Mouse (Mus musculus) midbrain, embryonic 14.5 days (tissue): ENCODE measurements around the gene Prtg. TPM values are rescaled to one million over a fixed set of nuclear protein-coding genes. Genes with fewer than 3 reads are reported as not detected.
A peak's percentile ranks its signal among the peaks of the same experiment; 100 is the strongest.

Source experiments
- ATAC-seq: fragments of 200-750 bp; cut with Nextera tagmentation; 2 replicates; pipeline ENCODE4 v1.8.0; 2017; ENCODE audit warnings: moderate number of reproducible peaks, moderate library complexity; ENCODE audit not compliant: low FRiP score, low TSS enrichment
- DNase-seq: peaks from one replicate; pipeline ENCODE4 v3.0.0-alpha.2; 2015
- H3K27ac ChIP-seq: fragments of 300-500 bp; sonication (generic); replicated peaks from 2 replicates; pipeline ENCODE4 v1.5.1; 2014; ENCODE audit warnings: mild to moderate bottlenecking, low read depth, low read length, moderate library complexity
- H3K27me3 ChIP-seq: fragments of 300-500 bp; sonication (generic); 2 replicates; pipeline ENCODE4 v1.6.1; 2014; ENCODE audit warnings: low read length, control low read depth, mixed read lengths; ENCODE audit not compliant: control insufficient read depth, insufficient read depth
- H3K36me3 ChIP-seq: fragments of 300-500 bp; sonication (generic); 2 replicates; pipeline ENCODE4 v1.6.1; 2014; ENCODE audit warnings: low read length, control low read depth; ENCODE audit not compliant: control insufficient read depth, insufficient read depth
- H3K4me1 ChIP-seq: fragments of 300-500 bp; sonication (generic); 2 replicates; pipeline ENCODE4 v1.6.1; 2014; ENCODE audit warnings: mild to moderate bottlenecking, antibody characterized with exemption, low read length, control low read depth; ENCODE audit not compliant: control insufficient read depth, insufficient read depth
- H3K4me2 ChIP-seq: fragments of 300-500 bp; sonication (generic); 2 replicates; pipeline ENCODE4 v1.6.1; 2014; ENCODE audit warnings: mild to moderate bottlenecking, low read length, moderate library complexity
- H3K4me3 ChIP-seq: fragments of 300-500 bp; sonication (generic); replicated peaks from 2 replicates; pipeline ENCODE4 v1.5.1; 2014; ENCODE audit warnings: low read depth, low read length
- H3K9ac ChIP-seq: fragments of 300-500 bp; sonication (generic); replicated peaks from 2 replicates; pipeline ENCODE4 v1.6.1; 2014; ENCODE audit warnings: mild to moderate bottlenecking, low read length, moderate library complexity
- H3K9me3 ChIP-seq: fragments of 300-500 bp; sonication (generic); 2 replicates; pipeline ENCODE4 v1.6.1; 2016; ENCODE audit warnings: low read length, control low read depth, mixed read lengths; ENCODE audit not compliant: control insufficient read depth
- WGBS: fragments of 180-500 bp; shearing (Covaris S2); extraction: QIAGEN DNeasy Blood & Tissue Kit; methylation state at CpG from one replicate; pipeline ENCODE4 v1.1.7; 2014; 5-methylcytosine and 5-hydroxymethylcytosine counted together
- polyA plus RNA-seq: library from polyadenylated mRNA; unstranded; fragments of >200 nt; fragmentation: Nextera tagmentation; extraction: Ambion mirVana; gene quantifications from 2 replicates; pipeline ENCODE4 v1.2.1, GENCODE M21; 2014

Gene Prtg
- polyA plus RNA-seq, 1 experiment from 2014 or later = 0.54 TPM

DNA sequence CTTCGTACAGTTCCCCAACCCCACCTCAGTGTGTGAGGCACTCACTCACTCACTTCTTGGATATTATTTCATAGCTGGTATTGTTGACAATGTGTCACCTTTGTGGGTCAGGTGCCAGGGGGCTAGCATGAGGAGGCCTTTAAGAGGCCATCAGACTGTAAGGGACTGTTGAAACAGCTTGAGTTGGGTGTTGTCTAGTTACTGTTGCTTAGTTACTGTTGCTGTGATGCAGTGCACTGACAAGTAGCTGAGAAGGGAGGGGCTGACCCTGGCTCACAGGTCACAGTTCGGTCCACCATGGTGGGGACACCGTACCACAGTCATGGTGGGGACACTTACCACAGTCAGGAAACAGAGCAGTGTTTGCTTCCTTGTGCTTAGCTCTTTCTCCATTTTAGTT lies 116.4 kb downstream of the Prtg start:
- Histone ChIP-seq H3K4me2 (no peak overlapping the region), H3K27me3 (no peaks in the 10 kb centered on the region), H3K27ac (no peak overlapping the region), H3K4me3 (no peak overlapping the region), H3K36me3 (no peaks in the 10 kb centered on the region), H3K4me1 (peaks cover 14% of the 10 kb centered on the region), H3K9me3 (no peaks in the 10 kb centered on the region), H3K9ac (no peak overlapping the region)
- 69% methylated on average over 3 of the region's 3 CpGs for WGBS
- ATAC-seq (no peak), DNase-seq (no peak)

DNA sequence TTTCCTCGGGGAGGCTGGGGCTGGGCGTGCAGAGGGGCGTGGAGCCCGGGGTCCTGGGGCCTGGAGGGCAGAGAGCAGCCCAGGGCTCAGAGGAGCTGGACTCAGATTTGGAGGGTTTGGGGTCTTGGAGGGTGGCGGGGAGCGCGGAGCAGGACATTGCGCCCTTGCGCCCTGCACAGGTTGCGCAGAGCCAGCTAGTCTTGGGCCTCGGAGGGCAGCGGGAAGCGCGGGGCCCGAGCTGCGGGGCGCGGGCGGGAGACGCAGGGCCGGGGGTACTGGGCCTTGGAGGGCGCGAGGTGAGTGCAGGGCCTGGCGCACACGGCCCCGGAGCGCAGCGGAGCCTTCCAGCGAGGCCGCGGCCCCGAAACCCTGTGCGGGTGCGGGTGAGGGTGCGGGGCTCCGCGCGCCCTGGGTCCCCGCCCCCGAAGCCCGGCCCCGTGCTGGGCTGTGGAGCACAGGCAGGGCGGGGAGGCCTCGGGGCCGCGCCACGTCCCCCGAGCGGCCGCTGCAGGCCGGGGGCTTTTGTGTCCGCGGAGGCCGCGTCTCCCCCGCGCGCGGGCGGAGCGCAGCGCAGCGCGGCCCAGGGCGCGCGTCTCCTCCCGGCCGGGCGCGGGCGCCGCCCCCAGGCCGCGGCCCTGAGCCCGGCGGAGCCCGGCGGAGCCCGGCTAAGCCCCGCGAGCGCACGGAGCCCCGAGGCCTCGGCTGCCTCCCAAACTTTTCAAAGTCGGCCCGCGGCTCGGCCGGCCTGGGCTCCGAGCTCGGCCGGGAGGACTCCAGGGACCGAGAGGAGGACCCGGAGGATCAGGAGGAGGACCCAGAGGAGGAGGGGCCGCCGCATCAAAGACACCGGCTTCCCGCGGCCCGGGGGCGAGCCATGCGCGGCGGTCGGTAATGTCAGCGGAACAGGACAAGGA lies 118.6 kb downstream of the Prtg start, which contains the start of gene Pygo1:
Gene Pygo1 (plus strand): TSS at position 625 of the 914 bp plus-strand sequence.
- under 1% methylated on average over 88 of the region's 108 CpGs for WGBS
- H3K4me1 ChIP-seq = peaks cover 14% of the 10 kb centered on the region
- H3K27me3 ChIP-seq = no peaks in the 10 kb centered on the region
- peak within 1 kb of the TSS; percentile 94 for H3K4me2 ChIP-seq
- H3K9ac ChIP-seq = peak within 1 kb of the TSS; percentile 89
- peak within 1 kb of the TSS; percentile 86 for H3K27ac ChIP-seq
- H3K36me3 ChIP-seq = no peaks in the 10 kb centered on the region
- ATAC-seq (peak; percentile 84), DNase-seq (peak; percentile 82)
- peak within 1 kb of the TSS; percentile 74 for H3K4me3 ChIP-seq
- no peaks in the 10 kb centered on the region for H3K9me3 ChIP-seq

DNA sequence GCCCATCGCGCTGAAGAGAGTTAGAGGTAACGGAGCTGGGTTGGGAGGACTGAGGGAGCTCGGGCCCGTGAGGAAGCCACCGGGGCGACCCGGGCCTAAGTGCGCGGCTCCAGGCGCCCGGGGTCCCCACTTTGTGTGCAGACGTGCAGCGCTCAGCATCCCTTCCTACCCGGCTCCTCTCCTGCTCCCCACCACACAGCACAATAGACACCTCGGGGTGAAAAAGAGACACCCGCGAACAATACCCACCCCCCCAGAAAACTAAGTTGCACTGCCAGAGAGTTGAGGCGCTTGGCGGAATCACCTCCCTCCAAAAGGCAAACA lies 119.2 kb downstream of the Prtg start:
- Histone ChIP-seq H3K27me3 (no peaks in the 10 kb centered on the region), H3K9me3 (no peaks in the 10 kb centered on the region), H3K27ac (peak overlapping the region; percentile 86), H3K4me1 (peaks cover 14% of the 10 kb centered on the region), H3K4me3 (peak overlapping the region; percentile 74), H3K36me3 (no peaks in the 10 kb centered on the region), H3K4me2 (peak overlapping the region; percentile 94), H3K9ac (peak overlapping the region; percentile 89)
- no peak for DNase-seq
- ATAC-seq = peak; percentile 69; the same call in 1 of the 2 replicates
- WGBS = under 1% methylated on average over 20 of the region's 20 CpGs

DNA sequence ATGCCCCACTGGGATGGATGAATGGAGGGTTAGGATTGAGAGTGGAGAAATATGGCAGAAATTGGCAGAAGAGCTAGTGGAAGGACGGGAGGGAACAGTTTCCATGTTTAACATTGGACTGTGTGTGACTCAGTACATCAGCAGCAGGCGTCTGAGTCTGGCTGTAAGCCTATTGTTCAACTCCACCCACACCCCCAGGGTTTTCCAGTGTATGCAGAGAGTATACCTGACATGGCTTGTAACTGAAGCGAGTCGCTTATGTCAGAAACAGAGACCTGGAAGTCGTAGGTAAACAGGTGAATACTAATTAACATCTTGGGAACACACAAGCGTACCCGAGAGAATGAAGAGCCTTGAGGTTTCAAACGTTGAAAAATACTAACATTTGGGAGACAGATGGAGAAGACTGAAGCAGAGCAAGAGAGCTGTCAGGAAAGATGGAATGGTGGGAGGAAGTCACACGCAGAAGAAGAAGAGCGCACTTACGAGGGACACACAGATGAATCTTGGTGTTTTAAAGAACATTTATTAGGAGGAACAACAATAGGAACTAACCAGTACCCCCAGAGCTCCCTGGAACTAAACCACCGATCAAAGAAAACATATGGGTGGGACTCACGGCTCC lies 124.6 kb downstream of the Prtg start:
- Histone ChIP-seq H3K4me2 (no peak overlapping the region), H3K9ac (no peak overlapping the region), H3K27ac (no peak overlapping the region), H3K36me3 (no peaks in the 10 kb centered on the region), H3K4me3 (no peak overlapping the region), H3K27me3 (no peaks in the 10 kb centered on the region), H3K9me3 (no peaks in the 10 kb centered on the region), H3K4me1 (peaks cover 6% of the 10 kb centered on the region)
- ATAC-seq (no peak), DNase-seq (no peak)
- 83% methylated on average over 13 of the region's 13 CpGs for WGBS

DNA sequence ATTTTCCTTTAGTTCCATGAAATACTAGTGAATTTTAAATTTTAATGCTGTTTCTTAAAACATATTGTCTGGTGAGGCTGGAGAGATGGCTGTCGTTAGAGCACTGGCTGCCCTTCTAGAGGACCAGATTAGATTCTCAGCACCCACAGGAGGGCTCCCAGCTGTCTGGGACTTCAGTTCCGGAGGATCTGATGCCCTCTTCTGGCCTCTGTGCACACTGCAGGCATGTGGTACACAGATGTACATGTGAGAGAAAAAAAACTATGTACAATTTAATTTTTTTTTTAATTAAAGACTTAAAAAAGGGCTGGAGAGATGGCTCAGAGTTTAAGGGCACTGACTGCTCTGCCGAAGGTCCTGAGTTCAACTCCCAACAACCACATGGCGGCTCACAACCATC lies 128.6 kb downstream of the Prtg start:
- Histone ChIP-seq H3K9me3 (no peaks in the 10 kb centered on the region), H3K4me2 (no peak overlapping the region), H3K36me3 (no peaks in the 10 kb centered on the region), H3K4me1 (no peaks in the 10 kb centered on the region), H3K27ac (no peak overlapping the region), H3K4me3 (no peak overlapping the region), H3K9ac (no peak overlapping the region), H3K27me3 (no peaks in the 10 kb centered on the region)
- WGBS = 88% methylated on average over 4 of the region's 4 CpGs
- DNase-seq (no peak), ATAC-seq (no peak)

DNA sequence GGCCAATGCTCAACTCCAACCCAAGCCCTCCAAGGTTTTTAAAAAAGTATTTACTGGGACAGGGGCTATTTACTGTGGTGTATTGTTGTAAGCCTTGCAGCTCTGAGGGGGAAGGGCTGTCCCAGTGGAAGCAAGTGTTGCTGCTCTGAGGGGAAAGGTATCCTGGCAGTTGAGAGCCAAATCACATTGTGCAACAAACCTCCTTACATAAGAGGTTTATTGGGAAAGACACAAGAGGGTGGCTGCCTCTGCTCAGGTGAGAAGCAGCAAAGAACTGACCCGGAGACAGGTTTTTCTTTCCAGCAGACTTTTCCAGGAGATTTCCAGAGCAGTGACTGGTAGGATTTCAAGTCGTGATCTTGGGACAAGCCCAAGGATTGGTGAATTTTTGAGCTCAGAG lies 129.6 kb downstream of the Prtg start:
- H3K9me3 ChIP-seq = no peaks in the 10 kb centered on the region
- H3K36me3 ChIP-seq = no peaks in the 10 kb centered on the region
- DNase-seq (no peak), ATAC-seq (no peak)
- H3K4me2 ChIP-seq = no peak overlapping the region
- WGBS = 80% methylated on average over 2 of the region's 2 CpGs
- no peak overlapping the region for H3K4me3 ChIP-seq
- H3K9ac ChIP-seq = no peak overlapping the region
- no peaks in the 10 kb centered on the region for H3K27me3 ChIP-seq
- no peak overlapping the region for H3K27ac ChIP-seq
- H3K4me1 ChIP-seq = no peaks in the 10 kb centered on the region

DNA sequence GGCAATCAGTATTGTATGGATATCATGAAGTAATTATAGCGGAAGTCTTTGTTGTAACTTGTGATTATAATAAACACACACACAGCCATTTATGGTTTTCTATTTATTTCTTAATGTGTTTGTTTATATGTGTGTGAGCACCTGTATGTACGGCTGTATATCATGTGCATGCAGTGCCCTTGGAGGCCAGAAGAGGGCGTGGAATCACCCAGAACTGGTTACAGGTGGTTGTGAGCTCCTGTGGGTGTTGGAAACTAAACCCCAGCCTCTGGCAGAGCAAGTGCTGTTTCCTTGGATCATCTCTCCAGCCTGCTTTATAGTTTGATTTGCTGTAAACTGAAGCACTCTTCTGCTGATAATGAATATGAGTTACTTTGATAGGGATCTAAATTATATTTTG lies 136.8 kb downstream of the Prtg start:
- Histone ChIP-seq H3K4me1 (no peaks in the 10 kb centered on the region), H3K9me3 (no peaks in the 10 kb centered on the region), H3K4me3 (no peak overlapping the region), H3K4me2 (no peak overlapping the region), H3K36me3 (peaks cover 24% of the 10 kb centered on the region), H3K9ac (no peak overlapping the region), H3K27ac (no peak overlapping the region), H3K27me3 (no peaks in the 10 kb centered on the region)
- 61% methylated on average over 3 of the region's 3 CpGs for WGBS
- no peak for ATAC-seq
- no peak for DNase-seq

DNA sequence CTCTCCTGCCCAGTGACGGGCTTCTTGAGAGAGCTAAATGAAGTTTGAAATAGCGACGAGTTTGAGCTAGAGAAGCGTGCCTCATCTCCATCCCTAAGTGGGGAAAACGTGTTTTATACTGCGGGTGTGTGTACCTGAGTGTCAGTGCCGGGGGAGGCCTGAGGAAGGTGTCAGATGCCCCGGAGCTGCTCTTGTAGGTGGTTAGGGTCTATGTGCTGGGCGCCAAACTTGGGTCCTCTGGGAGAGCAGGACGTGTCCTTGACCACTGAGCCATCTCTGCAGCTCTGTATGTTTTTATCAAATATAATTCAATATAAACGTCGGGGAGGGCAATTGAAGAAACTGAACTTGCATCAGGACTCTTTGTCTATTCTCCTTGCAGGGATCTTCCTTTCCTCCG lies 137.6 kb downstream of the Prtg start:
- Histone ChIP-seq H3K9ac (no peak overlapping the region), H3K36me3 (peaks cover 24% of the 10 kb centered on the region), H3K4me1 (no peaks in the 10 kb centered on the region), H3K27me3 (no peaks in the 10 kb centered on the region), H3K4me2 (no peak overlapping the region), H3K4me3 (no peak overlapping the region), H3K27ac (no peak overlapping the region), H3K9me3 (no peaks in the 10 kb centered on the region)
- ATAC-seq (no peak), DNase-seq (no peak)
- 91% methylated on average over 13 of the region's 13 CpGs for WGBS

DNA sequence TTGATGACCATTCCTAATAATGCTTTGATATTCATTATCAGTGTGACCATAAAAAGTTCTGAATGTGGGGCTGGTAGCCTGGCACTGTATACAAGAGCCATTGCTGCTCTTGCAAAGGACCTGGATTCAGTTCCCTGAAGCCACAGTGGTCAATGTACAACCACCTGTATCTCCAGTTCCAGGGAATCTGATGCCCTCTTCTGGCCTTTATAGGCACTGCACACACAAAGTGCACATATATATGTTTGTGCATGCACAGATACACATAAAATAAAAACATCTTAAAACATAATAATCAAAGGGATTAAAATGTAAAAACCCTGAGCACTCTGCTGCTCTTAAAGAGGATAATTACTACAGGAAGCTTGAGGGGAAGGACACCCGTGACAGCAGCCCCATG lies 140.3 kb downstream of the Prtg start:
- Histone ChIP-seq H3K4me3 (no peak overlapping the region), H3K36me3 (peaks cover 24% of the 10 kb centered on the region), H3K4me1 (no peaks in the 10 kb centered on the region), H3K27me3 (no peaks in the 10 kb centered on the region), H3K4me2 (no peak overlapping the region), H3K9ac (no peak overlapping the region), H3K27ac (no peak overlapping the region), H3K9me3 (no peaks in the 10 kb centered on the region)
- ATAC-seq (no peak), DNase-seq (no peak)
- WGBS = 97% methylated on average over 1 of the region's 1 CpGs
